Mouse (Mus musculus): Measurements from ENCODE around the gene March10.

Gene March10

DNA sequence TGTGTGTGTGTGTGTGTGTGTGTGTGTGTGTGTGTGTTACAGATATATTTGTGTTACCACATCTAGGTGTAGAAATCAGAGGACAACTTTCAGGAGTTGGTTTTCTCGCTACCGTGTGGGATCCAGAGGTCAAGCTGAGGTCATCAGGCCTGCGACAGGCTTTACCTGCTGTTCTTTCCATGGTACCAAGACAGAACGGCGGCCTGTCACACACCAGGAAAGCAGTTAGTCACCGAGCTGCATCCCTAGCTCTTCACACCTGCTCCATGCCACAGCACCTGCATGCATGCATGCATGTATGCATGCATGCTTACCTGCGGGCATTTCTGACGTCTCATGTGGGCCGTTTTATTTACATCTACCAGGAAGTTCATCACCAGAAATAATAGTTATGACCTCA is 9.0 kb upstream of the March10 start:
- no peak for DNase-seq

DNA sequence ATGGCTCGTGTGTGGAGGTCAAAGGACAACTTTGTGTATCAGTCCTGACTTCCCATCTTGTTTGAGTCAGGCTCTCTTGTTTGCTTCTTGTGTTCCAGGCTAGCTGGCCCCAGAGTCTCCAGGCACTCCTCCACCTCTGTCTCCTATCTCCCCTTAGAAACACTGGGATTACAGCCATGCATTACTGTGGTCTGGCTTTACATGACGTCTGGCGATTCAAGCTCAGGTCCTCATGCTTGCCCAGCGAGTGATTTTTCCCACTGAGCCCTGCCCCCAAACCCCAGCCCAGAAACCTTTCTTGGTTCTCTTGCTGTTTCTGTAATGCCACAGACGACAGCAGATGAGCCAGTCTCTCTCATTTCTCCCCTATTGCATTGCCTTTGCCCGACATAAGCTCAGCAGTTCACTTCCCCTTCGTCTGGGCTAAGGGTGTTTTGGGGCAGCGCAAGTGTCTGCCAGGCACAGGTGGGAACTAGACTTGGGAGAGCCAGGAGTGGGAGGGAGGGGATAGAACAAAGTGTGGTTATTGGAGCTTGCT is 8.0 kb upstream of the March10 start:
- no peak for DNase-seq

DNA sequence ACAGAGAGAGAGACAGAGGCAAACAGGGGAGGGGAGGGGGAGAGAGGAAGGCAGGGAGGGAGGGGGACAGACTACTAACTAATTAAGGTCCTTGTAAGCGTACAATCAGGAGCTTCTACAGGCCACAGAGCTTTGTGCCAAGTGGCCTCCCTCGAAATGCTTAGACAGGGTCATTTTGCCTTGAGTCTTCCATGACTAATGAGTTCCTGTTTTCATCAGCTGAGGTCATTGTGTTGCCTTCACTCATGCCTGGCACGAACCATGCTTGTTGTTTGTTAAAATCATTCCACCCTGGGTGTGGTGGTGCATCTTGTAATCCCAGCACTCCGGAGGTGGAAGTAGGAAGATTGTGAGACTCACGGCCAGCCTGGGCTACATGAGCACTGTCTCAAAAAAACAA is 3.4 kb upstream of the March10 start:
- DNase-seq: no peak

DNA sequence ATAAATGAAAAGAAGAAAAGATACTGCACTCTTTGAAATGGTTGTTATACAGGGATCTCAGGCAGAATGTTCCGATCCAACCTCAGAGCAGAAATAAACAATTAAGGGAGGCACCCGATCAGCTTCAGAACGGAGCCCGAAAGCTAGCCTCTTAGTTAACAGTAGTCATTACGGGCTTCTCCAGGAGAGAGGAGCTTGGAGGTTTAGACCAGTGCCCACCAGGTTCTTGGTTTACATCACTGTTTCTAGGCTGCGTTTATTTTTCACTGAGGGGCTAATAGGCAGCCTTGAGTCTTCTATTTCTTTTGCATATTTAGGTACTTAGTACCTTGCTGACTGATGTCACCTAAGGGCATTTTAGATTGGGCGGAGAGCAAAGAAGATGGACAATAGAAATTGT is 506 bp upstream of the March10 start:
- DNase-seq: no peak

DNA sequence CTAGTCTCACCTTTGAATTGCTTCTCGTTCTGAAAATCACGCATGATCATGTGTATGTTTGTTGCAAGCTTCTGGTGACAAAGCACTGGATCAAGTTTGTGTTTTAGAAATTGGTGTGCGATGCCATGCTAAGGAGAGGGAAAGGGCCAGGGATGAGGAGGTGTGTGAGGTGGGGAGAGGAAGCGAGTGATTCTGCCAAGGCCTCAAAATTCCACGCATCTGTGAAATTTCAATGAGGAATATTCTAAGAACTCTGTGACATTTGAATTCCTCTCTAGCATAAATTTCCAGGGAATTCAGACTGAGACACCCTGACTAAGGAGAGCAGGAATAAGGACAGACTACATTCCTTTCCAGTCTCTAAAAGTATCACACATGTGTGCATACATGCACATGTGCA is 1.4 kb downstream of the March10 start:
- DNase-seq: no peak

DNA sequence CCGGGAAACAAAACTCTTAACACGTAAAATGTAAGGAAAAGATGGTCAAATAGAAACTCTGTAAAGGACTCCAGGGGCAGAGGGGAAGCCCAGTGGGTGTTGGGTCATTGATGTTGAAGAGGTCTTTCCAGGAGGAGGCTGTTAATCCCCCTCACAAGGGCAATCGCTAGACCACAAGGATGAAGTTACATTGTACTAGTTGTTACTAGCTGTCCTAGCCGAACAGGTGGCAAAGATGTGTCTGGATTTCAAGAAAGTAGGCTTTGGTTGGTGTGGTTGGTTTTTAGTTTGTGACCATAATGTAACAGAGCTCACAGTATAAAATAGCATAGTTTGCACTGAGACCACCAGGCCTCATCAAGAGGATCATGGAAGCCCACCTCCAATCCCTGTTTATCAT is 3.5 kb downstream of the March10 start:
- no peak for DNase-seq

DNA sequence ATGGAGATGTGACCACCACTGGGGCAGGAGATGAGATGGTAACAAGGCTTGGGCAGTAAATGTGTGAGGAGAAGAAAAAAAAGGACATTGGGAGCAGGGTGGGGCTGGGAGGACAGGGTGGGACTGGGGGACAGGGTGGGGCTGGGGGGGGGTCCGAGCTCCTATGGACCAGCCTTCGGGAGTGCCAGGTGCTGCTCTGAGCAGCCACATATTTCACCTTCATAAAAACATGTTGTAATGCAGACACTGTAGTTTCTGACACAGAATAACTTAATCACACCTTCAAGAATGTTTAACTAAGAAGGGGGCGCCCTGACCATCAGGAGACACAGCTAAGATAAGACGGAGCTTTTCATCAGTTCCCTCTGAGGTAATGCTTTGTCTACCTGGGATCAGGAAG is 4.0 kb downstream of the March10 start:
- DNase-seq: no peak

DNA sequence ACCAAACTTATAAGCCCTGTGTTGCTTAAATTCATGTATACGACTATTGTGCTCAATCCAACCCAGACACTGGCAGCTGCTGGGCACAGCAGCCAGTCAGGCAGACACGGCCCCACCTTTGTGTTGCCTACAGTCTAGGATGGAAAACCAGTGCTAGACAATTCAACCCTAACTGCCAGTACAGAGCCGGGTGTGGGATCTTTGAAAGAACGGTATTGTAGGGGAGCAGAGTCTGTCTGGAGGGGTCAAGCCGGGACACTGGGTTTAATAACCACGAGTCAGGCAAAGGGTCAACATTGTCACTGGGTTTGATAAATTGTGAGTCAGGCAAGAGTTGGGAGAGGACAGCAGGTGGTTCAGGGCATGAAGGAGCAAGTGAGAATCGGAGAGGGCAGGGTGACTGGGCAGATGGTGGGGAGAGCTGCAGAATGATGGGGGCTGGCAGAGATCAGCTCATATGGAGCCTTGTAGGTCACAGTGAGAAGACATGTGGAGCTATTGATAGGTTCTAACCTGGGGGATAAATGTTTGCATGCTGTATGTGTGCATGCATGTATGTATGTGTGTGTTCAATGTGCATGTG is 4.9 kb downstream of the March10 start:
- no peak for DNase-seq

DNA sequence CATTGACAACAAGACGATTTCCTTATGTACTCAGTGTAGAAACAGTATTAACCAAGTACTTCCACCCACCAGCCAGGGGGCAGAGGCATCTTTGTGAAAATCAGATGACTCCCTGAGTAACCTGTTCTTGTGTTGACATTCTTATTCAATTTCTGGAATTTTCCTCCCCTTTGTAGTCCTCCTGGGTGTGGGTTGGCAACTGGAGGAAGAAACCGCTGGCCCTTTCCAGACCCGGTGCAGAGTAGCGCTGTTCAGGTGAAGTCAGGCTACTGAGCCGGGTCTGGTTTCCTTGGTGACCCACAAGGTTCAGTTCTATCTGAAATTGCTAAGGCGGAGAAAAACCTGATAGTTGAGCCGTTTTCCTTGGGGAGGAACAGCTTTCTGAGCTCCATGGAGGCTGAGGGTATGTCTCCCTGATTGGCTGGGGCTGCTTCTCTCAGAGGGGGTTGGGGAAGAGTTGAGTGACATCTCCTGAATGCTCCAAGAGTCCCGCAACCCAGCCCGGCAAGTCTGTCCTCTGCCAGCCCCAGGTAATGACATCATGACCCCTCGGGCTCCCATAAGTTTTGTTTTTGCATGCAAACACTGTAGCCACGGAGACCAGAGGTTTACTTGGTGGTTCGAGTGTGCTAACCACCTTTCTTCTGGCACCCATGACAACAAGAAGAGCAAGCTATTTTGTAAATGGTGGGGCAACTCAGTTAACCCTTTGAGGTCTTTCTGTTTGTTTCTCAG is 6.8 kb downstream of the March10 start:
- no peak for DNase-seq

DNA sequence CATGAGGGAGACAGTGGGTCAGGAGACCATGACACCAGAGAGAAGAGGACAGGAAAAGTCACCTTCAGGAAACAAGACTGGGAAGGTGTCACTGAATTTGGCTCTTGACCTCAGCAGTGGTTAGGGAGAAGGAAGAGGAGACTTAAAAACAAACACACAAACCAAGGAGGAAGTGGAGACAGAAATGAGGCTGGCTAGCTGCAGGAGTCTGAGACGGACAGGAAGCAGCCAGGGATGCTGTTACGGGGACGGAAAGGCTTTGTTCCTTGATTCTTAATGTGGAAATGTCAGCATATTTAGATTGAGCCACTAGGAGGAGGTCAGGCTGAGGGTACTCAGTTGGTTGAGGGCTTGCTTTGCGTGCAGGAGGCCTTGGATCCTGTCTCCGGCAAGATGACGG is 8.9 kb downstream of the March10 start:
- no peak for DNase-seq

DNA sequence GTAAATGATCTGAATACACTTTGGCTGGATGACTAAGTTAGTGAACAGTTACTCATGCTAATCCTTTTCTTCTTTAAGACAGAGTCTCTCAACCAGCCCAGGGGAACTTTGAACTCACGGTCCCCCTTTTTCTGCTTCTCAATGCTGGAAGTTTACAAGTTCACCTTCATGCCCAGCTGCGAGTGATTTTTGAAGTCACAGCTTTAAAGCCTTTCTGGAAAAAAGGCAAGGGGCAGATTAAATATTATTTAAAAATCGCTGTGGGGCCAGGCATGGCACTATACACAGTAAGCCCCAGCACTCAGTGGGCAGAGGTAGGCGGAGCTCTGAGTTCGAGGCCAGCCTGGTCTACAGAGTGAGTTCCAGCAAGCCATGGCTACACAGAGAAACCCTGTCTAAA is 10.3 kb downstream of the March10 start:
- DNase-seq: no peak

DNA sequence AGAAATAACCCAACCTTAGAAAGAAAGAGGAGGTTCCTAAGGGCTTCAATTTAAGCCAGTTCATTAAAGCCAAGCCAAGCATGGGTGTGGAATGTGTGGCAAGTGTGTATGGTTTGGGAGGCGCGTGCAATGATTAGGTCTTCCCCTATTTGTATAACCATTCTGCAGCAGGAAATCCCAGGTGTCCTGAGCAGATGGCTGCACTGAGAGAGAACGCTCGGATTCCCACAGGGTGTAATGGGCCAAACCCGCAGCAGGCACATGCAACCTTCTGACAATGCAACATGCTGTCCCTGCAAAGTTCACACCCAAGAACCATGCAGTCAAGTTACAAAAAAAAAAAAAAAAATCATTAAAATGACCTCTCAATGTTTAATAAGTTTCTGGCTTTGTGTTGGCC is 10.8 kb downstream of the March10 start:
- peak; percentile 53 to 60 for DNase-seq

DNA sequence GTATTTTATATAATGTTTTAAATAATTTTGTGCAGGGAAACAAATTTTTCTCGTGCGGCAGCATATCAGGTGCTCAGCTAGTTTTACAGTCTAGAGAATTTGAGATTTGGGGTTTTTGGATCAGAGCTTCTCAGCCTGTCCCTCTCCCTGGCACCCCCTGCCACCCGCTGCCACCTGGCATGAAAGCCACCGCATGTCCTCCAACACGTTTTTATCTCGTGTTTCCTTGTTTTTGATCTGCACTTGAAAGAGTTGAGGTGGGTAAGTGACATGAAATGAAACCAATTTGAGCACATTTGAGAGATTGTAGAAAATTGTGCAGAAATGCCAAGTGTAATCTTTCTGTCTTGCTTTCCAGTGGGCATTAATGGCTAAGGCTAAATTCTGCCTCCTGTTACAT is 11.6 kb downstream of the March10 start:
- DNase-seq: peak in 1 of 2 experiments; percentile 25

DNA sequence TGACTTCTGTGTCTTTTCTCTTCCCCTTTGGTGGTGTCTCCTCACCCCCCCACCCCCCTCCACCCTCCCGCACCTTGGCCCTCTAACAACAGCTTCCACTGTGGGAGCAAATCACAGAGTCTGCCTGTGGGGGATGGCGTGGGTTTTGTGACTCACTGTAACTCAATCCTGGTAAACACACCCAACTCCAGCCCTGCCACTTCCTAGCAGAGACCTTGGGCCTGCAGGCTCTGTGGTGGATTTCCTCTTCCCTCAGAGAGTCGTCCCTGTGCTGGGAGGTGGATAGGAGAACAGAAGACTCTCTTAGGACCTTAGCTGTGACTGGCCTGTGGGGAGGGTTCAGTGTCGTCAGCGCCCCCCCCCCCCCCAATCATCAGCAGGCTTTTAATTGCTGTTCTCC is 13.0 kb downstream of the March10 start:
- no peak for DNase-seq

DNA sequence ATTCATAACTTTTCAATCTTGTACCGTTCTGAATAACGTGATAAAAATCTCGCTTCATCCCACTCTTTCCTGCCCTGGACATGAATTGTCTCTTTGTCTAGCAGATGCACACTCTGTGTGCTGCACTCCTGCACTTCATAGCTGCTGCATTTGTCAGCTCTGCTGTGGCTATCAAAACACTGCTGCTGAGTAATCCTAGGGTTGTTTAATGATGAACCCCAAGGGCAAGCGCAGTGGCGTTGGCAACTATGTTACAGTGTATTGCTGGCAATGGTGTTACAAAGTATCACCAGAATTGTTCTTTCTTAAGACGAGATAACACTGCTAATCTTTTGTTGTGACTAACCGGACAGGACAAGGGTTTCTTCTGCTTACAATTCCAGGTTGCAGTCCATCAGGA is 16.7 kb downstream of the March10 start:
- DNase-seq: no peak

DNA sequence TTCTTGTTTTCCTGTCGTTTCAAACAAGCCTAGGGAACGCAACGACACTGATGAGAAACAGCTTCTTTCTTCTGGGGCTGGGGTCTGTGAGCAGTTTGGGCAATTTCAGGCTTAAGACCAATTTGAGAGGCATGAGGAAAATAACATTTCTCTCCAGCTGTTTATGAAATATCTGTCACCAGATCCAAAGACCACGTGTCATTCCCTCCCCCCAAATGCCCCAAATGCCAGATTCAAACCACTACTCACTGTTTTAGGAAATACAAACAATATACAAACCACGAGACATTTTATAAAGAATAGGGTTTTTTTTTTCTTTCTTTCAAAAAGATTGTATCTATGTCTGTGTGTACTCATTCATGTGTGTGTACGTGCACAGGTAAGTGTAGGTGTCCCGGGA is 17.6 kb downstream of the March10 start:
- no peak for DNase-seq

DNA sequence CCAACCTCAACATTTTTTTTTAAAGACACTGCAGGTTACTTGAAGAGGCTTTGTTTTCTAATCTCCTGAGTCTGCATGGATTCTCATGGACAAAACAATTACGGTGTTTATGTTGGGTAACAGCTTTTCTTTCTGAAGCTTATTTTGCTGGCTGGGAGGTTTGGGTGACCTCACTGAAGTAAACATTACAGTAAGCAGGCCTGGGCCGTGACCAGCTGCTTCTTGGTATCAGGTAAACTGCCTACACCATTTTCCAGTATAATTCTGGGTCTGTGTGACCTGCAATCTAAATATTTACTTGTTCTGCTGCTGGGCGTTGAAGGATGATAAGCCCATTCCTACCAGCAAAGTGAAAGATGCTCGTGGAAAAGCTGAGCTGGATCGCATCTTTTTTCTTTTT is 30.1 kb downstream of the March10 start:
- no peak for DNase-seq

DNA sequence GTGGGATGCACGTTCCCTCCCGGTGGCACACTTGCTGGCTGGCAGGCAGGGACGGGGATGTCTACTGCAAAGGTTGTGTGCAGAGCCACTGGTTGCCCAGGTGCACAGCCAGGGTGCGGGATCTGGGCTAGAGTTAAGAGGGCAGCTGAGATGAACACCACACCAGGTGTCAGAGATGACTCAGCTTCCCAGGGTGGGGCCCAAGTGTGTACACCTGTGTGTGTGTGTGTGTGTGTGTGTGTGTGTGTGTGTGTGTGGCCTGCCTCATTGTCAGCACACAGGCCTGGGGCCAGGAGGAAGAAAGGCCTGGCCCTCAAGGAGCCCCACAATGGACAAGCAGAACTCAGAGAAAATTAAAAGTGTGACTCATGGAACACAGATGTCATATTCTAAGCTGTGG is 31.9 kb downstream of the March10 start:
- DNase-seq: no peak

DNA sequence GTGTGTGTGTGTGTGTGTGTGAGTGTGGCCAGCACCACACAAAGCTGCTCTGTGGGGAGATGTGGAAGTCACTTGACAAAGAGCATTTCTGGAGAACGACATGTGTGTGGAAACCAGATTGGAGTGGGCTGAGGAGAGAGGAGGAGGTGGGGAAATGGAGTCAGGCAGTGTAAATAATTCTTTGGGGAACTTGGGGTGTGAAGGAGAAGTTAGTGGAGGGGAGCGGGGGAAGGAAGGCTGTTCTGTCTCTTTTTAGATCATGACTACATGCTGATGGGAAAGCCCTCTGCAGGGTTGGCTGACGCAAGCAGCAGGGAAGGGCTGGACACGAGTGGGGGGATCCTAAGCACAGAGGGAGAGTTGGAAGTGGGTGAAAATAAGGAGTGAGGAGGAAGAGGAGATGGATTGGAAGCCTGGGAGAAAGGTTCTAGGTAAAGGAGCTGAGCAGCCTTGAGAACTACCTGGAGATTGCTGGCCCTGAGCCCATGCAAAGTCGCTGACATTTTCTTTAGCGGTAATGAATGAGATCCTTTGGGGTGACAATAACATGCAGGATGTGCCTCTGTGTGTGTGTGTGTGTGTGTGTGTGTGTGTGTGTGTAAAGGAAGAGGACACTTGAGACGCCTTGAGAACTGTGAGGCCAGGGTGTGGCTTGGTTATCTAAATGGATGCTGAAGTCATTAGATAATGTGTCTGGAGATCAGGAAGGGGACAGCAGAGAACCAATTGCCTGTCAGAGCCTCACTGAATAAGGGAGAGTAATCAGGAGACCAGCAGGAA is 35.7 kb downstream of the March10 start:
- DNase-seq: no peak

DNA sequence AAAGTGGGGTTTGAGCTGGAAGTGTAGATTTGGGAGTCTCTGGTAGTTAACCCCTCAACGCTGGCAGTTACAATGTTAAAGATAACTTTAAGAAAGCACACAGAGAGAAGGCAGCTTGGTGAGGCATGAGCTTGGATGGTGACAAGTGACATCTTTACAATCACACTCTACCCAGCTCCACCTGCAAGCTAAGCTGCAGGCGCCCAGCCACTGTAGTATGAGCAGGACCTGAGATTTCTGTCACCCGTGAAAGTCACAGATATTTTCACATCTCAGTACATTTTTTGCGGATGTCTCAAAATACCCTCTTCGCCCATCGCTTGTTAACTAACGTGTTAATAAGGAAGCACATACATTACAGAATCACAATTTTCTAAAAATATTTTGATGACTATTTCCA is 36.6 kb downstream of the March10 start:
- DNase-seq: no peak

DNA sequence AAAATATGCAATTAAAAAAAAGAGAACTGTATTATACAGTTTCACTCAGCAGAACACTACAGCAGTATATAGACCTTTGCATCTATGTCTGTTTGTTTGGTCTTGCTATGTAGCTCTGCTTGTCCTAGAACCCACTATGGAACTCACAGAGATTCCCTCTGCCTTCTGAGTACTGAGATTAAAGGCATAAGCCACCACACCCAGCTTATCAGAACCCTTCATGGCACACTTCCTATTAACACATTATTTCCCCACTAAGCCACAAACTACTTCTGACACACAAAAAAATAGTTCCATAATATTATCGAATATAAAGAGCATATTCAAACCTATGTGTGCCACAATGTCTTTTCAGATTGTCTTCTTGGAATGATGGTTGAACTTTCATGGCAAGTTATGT is 42.5 kb downstream of the March10 start:
- DNase-seq: no peak

DNA sequence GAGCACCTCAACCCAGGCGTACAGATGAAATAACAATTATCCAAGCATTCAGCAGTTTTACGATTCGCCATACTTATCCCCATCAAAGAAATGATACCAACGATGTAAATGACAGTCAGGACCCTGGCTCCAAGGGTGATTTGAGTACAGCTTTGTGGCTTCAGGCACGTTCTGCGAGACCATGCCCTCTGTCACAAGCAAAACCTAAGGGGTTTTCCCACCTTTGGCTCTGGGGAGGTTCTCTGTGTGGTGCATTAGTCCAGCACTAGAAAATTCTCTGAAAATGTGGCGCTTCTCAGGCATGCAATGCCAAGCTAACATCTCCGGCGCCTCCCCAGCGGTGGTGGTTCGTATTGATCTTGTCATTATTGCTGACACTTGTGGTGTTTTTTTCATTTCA is 47.1 kb downstream of the March10 start:
- DNase-seq: no peak

DNA sequence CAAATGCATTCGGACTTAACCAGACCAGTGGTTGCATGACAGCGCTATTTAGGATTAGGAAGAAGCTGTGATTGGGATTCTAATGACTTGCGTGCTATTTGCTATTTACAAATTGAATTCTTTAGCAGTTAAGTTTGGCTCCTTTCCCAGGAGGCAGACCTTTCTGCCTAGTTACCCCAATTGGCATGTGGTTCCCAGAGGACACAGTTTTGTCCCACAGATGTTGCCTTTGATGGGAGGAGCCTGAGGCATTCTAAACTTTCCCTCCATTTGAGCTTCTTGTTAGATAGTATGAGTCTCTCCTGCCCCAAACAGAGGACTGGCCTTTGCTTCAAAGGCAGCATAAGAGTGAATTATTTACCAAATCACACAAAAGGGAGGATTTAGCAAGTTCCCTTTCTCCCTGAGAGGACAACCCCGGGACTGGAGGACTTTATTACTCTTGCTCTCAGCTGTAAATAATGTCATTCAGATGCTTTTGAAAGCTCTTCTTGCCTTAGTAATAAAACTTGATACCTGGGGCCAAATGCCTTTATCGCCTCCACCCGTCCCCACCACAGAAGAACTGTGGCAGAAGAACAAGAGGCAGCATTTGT is 48.6 kb downstream of the March10 start:
- DNase-seq: no peak

DNA sequence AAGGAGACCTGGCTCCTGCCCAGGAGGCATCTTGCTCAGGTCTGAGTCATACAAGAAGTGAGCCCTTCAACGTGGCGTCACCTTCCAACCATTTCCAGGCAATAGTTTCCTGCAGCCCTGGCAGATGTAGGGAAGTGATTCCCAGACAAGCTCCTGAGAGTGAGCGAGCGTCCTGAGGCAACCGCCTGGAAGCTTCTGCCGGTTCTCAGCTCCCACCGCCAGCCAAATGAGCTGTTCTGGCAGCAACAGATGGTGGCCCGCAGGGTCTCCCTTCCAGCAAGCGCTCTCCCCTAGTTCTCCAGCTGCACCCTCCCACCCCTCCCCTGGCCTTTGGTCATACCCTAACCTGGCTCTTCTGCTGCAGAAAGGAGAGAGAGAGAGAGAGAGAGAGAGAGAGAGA is 54.2 kb downstream of the March10 start:
- peak in 1 of 2 experiments; percentile 5 for DNase-seq

All from cerebellum, postnatal 36 days (tissue).